Mouse (Mus musculus) left cerebral cortex, postnatal 14 days (tissue): ENCODE measurements around the gene Zscan5b. TPM values are rescaled to one million over a fixed set of nuclear protein-coding genes. Genes with fewer than 3 reads are reported as not detected.

Source experiments
- DNase-seq, 2 experiments: peaks; one replicate each; pipeline ENCODE4 v3.0.0; 2021 to 2022; ENCODE audit warnings: low spot score in 2 of 2, mixed read lengths in 1 of 2
- intact Hi-C: fragments of 180-260 bp; cut with DNase I; formaldehyde crosslinking; loops from one replicate; pipeline ENCODE4 v1.15.1; 2025
- total RNA-seq, 2 experiments: library from RNA; stranded (reverse); gene quantifications; 2 replicates each; pipeline ENCODE4 v1.2.3; 2021

Zscan5b gene
- total RNA-seq, 2 experiments from 2014 or later, result not detected

GRCm38 (mm10) chr7:6285842-6286705 lies 64.0 kb downstream of the Zscan5b start, which contains the start of gene Zfp667:
Gene Zfp667, plus strand, starts transcription at chr7:6286579.
- intact Hi-C loops, result loop anchor here (10.0 kb wide), 1 partner anchor 151 kb away; no protein-coding TSS in a partner anchor
- peak; percentile 99 for DNase-seq

- DNase-seq, result peak; percentile 19 to 56
- intact Hi-C loops, result loop anchor here (10.0 kb wide), 1 partner anchor 152 kb away; no protein-coding TSS in a partner anchor
Observed at GRCm38 (mm10) chr7:6286921-6287531, 64.9 kb downstream of the Zscan5b start.

Other genes with a start within 250 kb of the Zscan5b start
- not detected for gene Vmn1r65, start 211.3 kb upstream of the Zscan5b start, total RNA-seq
- gene Nlrp4c, start 177.1 kb upstream of the Zscan5b start, total RNA-seq, result not detected
- 10 to 100 TPM; 26.9 to 29.1 TPM for gene Zfp787, start 66.3 kb upstream of the Zscan5b start, total RNA-seq
- 10 to 100 TPM; 51.0 to 58.8 TPM for gene Zfp444, start 50.1 kb upstream of the Zscan5b start, total RNA-seq
- gene Galp, start 25.2 kb upstream of the Zscan5b start, total RNA-seq, result not detected
- gene Epp13, start 30.4 kb downstream of the Zscan5b start, total RNA-seq, result not detected
- gene Zfp667, start 64.3 kb downstream of the Zscan5b start, total RNA-seq, result 10 to 100 TPM; 10.1 to 12.1 TPM
- 10 to 100 TPM; 11.8 to 13.7 TPM for gene Zfp583, start 109.0 kb downstream of the Zscan5b start, total RNA-seq
- gene Gm3854, start 121.5 kb downstream of the Zscan5b start, total RNA-seq, result 1 to 10 TPM; 7.4 to 7.5 TPM
- gene Zfp78, start 141.0 kb downstream of the Zscan5b start, total RNA-seq, result 1 to 10 TPM; 2.9 to 3.1 TPM
- gene Zfp28, start 161.0 kb downstream of the Zscan5b start, total RNA-seq, result 1 to 10 TPM; 5.0 to 8.9 TPM
- gene Smim17, start 176.4 kb downstream of the Zscan5b start, total RNA-seq, result 10 to 100 TPM; 15.7 to 17.9 TPM
- under 1 TPM in 1 of 2 experiments, not detected in 1; 0.37 TPM for gene Gm20715, start 188.0 kb downstream of the Zscan5b start, total RNA-seq
- gene Olfr1344, start 216.4 kb downstream of the Zscan5b start, total RNA-seq, result 1 to 10 TPM in 1 of 2 experiments, under 1 TPM in 1; 0.97 to 2.0 TPM
- gene Olfr1336, start 233.9 kb downstream of the Zscan5b start, total RNA-seq, result not detected
- not detected for gene Olfr1346, start 244.8 kb downstream of the Zscan5b start, total RNA-seq